Mouse (Mus musculus): ENCODE data around the gene Hoxd9.

Hoxd9 gene

DNA sequence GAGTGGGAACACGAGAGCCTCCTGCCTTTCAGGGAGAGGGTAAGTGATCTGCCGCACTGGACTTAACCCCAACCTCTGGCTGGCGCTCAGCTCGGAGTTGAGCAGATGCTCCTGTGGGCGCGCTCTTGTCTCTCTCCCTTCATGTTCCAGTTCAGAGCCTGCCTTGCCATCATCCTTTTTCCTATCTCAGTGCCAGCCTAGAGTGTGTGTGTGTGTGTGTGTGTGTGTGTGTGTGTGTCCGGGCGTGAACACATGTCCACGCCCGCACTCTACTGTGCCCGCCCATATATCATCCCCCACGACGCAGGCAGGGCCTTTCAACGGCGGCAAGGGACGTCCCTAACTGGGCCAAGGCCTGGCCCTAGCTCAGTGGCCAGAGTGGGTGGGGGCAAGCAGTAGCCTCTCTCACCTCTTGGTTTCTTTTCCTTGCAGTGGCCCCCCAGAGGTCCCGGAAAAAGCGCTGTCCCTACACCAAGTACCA is 14.0 kb upstream of the Hoxd9 start:
- DNase-seq (ENCODE audit: low read depth, low spot score), result peak; percentile 54

DNA sequence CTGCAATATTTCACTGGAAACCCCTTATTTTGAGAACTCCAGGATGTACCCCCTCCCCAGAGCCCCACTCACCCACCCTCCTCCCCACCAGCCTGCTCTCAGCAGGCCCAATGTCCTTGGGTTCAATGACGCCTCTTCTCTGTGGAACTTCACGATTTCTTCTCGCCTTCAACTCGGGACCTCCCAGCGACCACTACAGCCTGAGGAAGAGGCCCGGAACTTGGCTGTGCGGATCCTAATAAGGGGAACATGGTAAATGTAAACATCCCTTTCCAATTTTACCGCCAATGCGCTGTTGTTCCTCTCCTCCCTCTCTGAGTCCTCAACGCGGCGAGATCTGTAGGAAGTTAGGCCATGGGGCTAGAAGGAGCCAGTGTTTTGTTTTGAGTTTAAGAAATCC is 13.4 kb upstream of the Hoxd9 start:
- DNase-seq (ENCODE audit: low read depth, low spot score), result peak; percentile 12

DNA sequence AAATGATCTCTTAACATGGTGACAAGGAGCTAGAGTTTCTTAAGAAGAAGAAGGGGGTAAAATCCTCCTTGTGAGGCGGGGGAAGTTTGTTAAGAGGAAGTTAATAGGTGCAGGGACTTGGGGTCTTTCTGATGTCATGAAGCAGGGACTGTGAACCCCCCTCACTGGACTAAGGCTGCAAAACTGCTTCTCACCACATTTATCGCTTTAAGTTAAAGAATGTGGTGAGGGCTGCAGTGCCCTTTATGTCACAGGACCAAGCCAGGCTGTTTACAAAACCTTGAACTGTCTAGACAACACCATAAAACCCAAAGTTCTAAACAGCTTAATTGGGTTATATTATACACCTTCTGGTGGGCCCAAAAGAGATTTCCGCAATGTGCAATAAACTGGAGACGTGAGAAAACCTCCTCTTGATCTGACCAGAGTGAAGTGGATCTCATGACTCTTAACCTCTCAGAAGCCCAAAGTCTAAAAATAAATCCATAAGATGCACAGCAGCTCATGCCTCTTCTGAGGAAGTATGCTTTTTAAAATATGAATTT is 12.4 kb upstream of the Hoxd9 start:
- DNase-seq (ENCODE audit: low read depth, low spot score), result no peak

DNA sequence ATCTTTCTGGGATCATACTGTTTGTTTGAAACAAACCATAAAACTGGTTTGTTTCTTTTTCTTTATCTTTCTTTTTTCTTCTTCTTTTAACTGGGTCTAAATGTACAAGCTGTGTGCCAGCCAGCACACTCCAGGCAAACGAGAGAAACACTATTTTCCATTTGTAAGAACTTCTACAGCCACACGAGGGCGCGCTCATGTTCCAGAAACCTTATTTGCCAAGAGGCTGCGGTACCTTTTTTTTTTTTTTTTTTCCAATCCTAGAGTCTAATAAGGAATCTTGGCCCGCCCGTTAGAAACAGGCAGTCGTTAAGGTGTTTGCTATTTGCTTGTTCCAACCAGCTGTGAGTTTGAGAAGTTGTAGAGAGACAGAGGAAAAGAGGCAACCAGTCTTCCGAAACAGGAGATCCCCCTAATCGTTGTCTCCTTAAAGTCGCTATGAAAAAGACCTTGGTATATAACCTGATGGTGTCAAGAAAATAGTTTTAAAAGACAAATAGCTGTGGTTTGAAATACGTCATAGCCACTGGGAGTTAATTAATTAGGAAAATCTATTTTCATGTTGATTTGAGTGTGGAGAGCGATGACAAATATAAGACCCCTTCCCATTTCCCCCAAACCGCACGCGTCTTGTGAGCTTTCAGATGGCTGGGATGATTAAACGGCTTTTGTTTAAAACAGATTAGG is 11.1 kb upstream of the Hoxd9 start:
- DNase-seq (ENCODE audit: low read depth, low spot score), result peak; percentile 88

DNA sequence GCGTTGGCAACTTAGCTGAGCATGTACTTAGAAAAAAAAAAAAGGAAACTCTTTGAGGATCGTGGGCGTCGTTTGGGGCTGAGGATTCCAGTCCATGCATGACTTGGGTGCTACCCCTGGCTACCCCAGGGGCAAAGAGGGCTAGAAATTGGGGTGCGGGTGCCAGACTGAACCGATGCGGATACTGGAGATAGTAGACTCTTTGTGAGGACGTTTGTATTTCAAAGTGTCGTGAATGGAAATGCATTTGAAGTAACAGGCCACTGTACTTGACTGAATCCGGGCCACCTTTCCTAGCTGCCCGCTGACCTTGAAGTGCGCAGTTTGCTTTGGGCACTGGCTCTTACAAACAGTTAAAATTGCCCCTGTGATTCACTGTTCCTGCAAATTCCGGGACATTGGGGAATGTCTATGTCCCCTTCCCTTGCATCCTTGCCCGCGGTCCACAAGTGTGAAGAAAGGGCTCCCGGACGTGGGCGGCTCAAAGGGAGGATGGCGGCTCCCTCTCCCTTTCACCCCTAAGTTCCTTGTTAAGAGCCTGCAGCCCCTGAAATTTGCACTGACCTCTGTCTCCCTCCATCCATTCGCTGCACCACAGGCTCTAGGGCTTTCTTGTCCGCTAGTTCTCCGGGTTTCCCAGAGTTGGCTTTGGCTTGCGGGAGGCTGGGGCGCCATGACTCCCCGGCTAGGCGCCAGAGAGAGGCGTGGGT is 10.4 kb upstream of the Hoxd9 start:
- DNase-seq (ENCODE audit: low read depth, low spot score), result peak; percentile 39

DNA sequence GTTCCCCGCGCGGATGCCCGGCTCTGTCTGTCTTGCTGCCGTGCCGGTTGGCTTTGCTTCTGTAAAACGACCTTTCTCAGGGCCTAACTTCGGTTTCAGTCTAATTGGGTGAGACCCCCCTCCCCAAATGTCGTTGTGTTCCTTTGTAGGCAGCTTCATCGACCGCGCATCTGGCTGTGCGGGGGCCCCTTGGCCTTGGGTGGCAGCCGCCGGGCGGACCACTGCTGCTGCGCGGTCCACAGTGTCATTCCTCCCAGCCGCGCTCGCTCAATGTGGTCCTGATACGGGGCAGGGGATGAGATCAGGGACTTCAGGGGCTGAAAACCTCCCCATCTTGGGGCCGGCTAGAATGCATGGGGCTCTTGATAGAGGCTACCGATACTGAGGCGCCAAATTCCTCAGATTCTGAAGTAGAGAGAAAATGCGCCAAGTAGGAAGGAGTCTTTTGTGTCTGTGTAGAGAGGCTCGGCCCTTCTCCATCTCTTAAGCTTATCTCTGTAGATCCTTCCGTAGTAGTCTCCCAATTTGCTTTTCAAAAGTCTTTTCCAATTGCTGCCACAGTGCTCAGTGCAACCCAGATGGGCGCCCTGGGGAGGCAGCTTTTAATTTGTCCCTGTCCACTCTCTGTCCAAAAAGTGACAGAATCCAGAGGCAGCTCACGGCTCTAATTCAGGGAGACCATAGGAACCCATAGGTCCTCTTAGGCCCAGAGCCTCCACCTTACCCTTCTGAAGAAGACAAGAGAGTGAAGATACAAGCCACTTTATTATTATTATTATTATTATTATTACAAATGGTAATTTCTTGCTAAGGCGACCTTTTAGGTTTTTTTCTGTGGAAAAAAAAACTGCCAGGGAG is 9.6 kb upstream of the Hoxd9 start:
- DNase-seq (ENCODE audit: low read depth, low spot score), result peak; percentile 49

DNA sequence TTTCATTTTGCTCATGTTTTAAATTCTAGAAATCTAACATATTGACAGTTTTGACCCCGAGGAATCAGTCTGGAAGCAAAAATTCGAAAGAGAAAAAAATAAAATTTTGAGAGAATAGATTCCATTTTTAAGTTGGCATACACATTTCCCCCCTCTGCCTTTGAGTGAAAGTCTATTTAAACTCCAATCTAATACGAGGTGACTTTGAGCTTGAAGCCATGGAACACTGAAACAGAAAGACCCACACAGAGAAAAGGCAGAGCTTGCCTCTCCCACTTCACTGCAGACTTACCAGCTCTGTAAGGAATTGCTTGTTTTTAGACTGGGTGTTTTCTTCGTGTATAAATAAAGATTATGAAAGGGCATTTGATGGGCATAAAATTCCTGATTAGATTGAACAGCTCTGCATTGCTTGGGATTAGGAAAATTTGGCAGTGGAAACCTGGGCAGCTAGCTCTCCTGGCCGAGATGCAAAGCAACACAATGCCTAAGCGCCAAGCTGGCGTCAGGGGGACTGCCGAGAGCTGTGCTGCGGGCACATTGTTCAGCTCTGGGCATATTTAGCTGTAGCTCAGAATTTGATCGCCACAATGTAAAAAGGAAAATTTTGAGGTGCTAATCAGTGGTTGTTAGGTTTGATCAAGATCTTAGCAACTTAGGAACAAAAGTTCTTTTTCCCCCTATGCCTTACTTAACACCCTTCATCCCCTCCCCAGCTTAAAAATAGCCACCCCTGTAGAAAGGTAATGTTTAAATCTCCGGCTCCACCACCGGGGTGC is 8.5 kb upstream of the Hoxd9 start:
- DNase-seq (ENCODE audit: low read depth, low spot score), result no peak

DNA sequence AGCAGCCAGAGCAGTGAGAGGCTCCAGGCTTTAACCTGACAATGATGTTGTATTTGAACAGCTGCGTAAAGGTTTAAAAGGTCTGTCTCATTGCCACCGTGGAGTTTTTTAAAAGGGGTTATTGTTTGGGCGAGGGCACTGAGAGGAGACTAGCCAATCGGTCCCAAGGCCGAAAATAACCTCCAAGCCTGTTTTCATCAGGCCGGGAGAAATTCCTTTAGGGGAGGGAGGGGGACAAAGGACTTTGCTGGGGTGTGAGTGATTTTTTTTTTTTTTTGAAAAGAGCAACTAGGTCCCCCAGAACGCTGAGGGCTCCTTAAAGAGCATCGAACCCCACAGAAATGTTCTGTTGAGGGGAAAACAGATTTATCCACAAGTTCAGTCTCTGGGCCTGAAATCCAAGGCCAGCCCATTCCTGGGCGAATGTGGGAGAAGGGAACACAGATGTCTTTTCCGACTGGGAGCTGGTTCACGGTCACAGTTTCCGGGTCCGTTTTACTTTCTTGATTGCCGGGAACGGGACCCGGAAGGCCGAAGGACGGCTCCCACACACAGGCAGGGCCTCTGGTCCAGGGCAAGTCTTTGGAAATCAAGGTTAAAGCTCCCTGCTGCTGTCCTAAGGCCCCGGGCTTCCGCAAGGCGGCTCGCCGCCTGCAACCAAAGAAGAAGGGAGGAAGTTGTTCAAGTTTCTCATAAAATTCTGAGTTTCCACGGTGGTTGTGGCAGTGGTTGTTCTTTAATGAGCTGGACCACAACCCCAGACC is 7.8 kb upstream of the Hoxd9 start:
- peak; percentile 33 for DNase-seq (ENCODE audit: low read depth, low spot score)

DNA sequence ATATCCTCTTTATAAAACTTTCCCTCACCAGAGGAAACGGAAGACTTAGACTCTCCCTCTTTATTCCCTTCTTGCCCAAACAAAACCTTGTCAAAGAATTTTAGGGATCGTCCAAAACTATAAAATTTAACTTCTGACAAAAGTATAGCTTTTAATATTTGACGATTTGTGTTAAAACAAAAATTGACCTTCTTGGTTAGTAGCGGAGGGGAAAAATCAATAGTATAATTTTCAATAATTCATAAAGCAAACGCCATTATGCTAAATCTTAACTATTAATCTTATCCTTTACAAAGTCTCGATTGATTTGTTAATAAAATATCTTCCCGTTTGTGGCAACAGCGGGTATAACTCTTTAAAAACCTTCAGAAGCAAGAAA is 7.2 kb upstream of the Hoxd9 start:
- DNase-seq (ENCODE audit: low read depth, low spot score), result no peak

DNA sequence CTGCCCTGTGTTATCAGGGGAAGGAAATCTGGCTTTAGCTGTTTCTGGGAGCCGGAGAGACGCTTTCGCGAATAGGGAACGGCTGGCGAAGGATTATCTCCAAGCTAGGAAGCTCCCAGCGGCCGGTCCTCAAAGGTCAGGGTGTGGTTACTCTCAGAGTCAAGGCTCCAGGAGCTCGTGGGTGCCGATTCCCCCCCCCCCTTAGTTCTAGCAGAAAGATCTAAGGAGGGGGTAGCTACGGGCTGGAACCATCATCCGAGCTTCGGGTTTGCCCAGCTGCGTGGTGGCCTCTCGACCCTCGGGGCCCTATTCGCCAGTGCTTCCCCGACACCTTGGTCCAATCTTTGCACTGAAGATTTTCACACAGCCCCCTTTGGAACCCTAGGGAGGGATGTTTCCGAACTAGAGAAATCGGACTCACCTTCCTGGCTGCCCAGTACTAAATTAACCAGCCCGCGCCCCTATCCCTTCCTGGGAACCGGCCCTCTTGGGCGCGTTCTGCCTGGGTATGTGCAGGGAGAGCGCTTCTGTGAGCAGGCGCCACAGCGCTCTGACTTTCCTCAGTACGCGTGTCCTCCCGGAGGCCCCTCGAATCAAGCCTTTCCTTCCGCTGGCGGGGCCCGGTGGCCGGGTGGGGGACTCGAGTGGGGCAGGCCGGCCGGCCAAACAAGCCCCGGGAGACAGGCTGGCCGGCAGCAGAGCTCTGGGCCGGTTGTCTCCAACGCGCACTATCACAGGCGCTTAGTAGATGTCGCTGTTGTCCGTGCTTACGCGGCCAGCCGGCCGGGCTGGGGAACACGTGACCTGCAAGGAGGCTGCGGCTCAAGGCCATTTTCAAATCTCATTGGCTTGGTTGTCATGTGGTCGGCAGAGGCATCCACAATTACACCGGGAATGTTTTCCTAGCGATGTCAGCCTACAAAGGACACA is 6.2 kb upstream of the Hoxd9 start, which contains the start of gene Hoxd10:
Gene Hoxd10 (plus strand): TSS at position 903 of the 930 bp plus-strand sequence.
- peak; percentile 92 for DNase-seq (ENCODE audit: low read depth, low spot score)

DNA sequence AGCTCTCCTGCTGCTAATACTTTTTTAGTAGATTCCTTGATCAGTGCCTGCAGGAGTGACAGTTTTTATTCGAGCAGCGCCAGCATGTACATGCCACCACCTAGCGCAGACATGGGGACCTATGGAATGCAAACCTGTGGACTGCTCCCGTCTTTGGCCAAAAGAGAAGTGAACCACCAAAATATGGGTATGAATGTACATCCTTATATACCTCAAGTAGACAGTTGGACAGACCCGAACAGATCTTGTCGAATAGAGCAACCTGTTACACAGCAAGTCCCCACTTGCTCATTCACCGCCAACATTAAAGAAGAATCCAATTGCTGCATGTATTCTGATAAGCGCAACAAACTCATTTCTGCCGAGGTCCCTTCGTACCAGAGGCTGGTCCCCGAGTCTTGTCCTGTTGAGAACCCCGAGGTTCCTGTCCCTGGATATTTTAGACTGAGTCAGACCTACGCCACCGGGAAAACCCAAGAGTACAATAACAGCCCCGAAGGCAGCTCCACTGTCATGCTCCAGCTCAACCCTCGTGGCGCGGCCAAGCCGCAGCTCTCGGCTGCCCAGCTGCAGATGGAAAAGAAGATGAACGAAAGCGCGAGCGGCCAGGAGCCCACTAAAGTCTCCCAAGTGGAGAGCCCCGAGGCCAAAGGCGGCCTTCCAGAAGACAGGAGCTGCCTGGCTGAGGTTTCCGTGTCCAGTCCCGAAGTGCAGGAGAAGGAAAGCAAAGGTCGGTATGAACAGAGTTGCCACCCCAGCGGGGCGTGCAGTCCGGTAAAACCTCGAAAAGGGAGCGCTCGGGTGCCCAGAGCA is 5.3 kb upstream of the Hoxd9 start:
- no peak for DNase-seq (ENCODE audit: low read depth, low spot score)

DNA sequence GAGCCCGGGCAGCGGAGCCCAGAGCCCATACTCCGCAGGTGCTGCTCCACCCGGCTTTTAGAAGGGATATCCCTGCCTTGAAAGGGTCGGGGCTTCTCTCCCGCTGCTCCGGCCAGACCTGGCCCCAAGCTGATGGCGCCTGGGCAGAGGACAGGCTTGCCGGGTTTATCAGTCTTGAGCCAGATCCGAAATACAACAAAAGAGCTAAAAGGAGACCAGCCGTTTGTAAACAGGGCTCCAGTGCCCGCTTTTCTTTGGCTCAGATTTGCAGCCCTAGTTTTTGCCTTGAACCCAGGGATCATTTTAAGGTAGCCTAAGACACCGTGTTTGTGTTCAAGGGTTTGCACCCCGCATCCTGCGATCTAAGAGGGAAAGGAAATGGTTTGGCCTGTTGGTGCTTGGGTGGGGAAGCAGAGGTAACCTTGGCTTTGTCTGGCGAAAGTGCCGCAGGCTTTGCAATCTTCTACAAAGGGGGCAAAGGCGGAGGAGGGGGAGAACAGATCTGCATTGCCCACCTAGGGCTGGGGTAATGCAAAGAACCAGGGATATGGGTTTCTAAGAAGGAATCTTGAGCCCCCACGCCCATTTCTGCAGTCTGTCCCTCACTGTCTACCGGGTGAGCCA is 4.6 kb upstream of the Hoxd9 start:
- peak; percentile 31 for DNase-seq (ENCODE audit: low read depth, low spot score)

DNA sequence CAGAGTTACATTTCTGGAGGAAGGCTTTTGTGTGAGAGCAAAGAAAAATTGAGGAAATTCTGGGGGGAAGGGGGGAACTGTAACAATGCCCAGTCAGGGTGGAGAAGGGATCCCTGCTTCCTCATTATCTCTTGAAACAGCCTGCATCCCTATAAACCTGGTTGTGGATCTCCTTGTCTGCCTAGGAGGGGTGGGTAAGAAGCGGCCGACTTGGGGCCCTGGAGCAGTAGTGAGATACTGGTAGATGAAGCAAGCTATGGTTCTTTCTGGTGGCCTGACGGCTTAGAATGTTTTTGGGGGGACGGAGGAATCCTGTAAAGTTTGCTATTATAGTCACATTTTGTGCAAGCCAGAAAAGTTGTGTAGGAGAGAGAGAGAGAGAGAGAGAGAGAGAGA is 4.1 kb upstream of the Hoxd9 start:
- no peak for DNase-seq (ENCODE audit: low read depth, low spot score)

DNA sequence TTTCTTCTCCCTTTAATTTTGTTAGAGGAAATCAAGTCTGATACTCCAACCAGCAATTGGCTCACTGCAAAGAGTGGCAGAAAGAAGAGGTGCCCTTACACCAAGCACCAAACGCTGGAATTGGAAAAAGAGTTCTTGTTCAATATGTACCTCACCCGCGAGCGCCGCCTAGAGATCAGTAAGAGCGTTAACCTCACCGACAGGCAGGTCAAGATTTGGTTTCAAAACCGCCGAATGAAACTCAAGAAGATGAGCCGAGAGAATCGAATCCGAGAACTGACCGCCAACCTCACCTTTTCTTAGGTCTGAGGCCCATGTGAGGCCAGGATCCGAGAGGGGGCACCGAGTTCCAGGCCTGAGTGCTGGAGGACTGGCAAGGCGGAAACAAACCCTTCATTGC is 3.5 kb upstream of the Hoxd9 start:
- DNase-seq (ENCODE audit: low read depth, low spot score), result peak; percentile 86

DNA sequence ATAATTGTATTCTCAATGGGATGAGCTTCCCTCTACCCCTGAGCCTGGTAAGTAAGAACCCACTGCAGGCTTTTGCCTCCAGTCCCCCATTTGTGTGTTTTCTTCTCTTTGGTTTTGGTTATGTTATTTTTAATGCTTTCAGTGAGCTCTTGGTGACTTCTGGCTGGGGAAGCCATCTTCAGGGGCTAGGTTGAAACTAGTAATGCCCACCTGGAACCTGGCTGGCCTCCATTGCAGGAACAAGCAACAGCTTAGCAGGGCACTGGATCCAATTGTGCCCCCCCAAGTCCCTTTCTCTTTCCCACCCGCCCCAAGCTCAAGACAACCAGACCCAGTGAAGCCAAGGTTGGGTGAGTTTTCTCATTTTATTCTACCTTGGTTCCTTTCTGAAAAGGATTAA is 2.1 kb upstream of the Hoxd9 start:
- no peak for DNase-seq (ENCODE audit: low read depth, low spot score)

DNA sequence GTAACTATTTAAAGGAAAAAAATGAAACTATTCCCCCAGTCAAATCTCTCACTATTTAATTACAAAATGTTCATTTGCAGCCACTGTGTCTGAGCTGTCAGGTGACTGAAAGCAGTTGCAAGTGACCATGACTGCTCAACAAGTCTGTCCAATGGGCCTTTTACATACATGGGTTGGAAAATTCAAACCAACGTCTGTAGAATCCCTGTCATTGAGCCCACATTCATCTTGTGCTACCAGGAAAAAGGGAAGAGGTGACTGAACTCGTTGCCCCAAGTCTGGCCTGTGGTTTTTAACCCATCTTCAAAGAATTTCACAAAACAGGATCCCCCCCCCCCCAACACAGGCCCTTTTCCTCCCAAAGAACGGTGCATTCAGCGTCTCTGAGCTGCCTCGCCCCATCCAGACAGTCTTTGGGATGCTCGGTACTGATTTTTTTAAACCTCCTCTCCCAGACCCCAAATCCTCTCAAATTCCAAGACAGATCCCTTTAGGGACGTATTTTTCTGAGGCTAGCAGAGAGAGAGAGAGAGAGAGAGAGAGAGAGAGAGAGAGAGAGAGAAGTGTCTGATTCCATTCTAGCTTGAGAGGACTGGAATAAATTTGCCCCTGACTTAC is 1.6 kb upstream of the Hoxd9 start:
- DNase-seq (ENCODE audit: low read depth, low spot score), result no peak

All from R1 (cell line).